Mouse (Mus musculus): Measurements from ENCODE around the gene Slco2b1.

DNA sequence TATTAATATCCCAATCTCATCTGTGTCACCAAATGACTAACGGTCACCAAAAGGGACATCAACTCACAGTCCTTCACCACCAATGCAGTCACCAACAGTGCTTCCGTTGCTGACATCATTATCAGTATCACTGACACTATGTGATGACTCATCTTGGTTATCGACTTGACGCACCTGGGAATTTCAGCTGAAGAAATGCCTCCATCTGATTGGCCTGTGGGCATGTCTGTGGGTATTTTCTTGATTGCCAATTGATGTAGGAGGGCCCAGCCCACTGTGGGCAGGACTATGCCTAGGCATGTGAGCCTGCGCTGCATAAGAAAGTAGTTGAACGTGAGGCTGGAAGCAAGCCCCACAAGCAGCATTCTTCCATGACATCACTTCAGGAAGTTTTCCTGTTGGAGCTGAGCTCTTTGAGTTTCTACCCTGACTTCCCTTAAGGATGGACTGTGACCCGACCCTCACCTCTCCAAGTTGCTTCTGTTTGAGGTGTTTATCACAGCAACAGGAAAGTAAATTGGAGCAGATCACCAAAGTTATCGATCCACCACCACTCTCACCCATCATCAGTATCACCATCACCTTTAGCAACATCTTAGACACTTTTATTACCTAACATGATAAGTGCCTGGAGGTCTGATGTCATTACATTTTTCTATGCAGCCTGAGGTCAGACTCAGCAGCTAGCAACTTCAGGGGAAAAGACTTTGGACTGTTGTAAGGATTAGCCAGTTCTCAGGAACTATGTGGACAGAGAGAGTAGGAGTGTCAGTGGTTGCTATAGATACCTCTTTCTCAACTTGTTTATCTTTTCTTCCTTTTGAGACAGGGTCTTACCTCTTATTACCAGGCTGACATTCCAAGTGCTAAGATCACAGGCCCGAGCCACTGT is 39.4 kb downstream of the Slco2b1 start:
- TF ChIP-seq POLR2A (IDR thresholded peaks at IDR 0.05; ENCODE audit: low read depth, low read length) (no peak), CTCF (IDR thresholded peaks at IDR 0.05; ENCODE audit: extremely low read depth, insufficient read length, insufficient replicate concordance, low read depth, low read length) (no peak)
